Mouse (Mus musculus): ENCODE data around the gene Efemp2. TPM values are rescaled to one million over a fixed set of nuclear protein-coding genes. Genes with fewer than 3 reads are reported as not detected.
A peak's percentile ranks its signal among the peaks of the same experiment; 100 is the strongest.

Efemp2 gene
- polyA plus RNA-seq, 2 experiments from 2014 or later: 1.5 to 1.9 TPM

DNA sequence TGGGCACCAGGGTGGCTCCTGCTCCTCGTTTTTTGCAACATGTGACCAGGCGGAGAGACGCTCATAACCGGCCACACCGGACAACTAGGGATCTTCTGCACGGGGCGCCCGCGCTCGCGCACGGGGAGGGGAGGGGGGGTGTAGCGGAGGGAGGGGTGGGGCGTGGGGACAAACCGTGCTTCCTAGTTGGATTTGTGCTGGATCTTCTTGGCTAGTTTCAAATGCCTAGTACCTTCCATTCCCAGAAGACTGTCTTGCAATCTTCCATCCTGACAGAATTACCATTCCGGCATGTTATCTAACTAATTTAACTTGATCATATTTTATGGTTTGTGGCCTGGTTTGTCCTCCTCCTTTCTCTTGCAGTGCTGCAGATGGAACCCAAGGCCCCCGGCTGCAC is 29.9 kb downstream of the Efemp2 start, which contains the start of gene 1700020D05Rik:
Gene 1700020D05Rik (minus strand): TSS at position 101 of the 400 bp plus-strand sequence.
- no peak for ATAC-seq

DNA sequence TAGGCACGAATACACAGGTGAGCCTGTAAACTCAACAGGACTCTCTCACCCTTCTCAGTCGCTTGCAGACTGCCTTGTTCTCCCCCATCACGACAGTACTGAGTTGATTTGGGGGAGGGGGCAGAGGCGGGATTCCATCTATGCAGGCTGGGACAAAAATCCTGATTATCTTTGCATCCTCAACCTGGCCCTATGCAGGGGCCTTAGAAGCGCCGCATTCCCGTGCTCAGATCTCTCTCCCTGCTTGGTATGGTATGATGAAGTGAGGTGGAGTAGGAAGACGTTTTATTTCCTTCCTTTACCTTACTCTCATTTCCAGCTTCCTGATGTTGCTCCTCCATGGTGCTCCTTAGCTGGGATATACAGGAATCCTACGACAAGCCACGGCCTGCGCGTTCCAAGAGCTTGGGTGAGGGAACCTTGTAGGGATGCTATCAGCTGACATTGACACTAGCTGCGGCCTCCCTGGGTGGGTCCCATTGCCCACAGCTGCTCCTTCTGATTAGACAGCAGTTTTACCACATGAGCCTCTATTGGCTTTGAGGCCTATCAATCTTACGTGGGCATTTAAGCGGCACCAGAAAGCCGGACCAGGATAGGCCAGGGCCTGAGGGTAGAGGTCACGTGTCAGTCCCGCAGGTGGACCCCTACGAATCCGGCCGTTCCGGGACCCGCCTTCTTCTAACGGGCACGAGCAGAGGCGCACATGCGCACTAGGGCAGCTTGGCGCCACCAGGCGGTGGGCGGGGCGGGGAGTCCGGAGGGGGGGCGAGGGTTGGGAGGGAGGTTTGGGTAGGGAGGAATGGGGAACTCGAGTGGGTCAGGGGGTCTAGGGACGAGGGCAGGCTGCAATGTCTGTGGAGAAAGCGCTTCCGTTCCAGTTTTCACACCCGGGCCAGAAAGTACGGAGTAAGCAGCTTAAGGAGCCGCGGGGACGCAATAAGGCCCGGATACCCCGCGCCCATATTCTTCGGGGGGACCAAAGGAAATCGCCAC is 36.6 kb downstream of the Efemp2 start, which contains the start of gene Snx32:
Gene Snx32 (minus strand): TSS at position 508 of the 996 bp plus-strand sequence.
- peak; percentile 97 for ATAC-seq

GRCm38 (mm10) chr19:5511074-5511632 is 37.4 kb downstream of the Efemp2 start:
- no peak for ATAC-seq

- no peak for ATAC-seq
Observed at GRCm38 (mm10) chr19:5512091-5513004, 38.6 kb downstream of the Efemp2 start.

GRCm38 (mm10) chr19:5513005-5513349 is 39.2 kb downstream of the Efemp2 start:
- ATAC-seq: no peak

GRCm38 (mm10) chr19:5515840-5516777 is 42.4 kb downstream of the Efemp2 start:
- no peak for ATAC-seq

DNA sequence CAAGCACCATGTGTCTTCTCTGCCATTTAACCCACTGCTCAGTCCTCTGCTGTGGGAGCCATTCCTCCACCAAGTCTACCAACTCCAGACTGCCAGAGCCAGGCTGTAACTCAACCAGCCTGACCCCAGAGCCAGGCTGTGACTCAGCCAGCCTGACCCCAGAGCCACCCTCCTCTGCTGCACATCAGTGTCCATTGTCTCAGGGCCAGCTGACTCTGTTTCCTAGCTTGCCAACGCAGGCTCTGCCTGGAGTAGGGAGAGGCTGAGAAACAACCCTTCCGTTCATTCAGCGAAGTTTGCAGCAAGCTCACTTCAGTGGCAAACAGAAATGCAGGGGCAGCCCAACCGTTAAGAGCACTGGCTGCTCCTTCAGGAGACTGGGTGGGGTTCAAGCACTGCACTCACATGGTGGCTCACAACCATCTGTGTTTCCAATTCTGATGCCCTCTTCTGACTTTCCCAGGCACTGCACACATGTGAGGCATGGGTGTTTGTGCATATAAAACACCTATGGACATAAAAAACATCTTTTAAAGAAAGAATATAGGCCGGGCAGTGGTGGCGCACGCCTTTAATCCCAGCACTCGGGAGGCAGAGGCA is 43.3 kb downstream of the Efemp2 start:
- no peak for ATAC-seq

- no peak for ATAC-seq
Observed at GRCm38 (mm10) chr19:5518721-5519120, 45.0 kb downstream of the Efemp2 start.

DNA sequence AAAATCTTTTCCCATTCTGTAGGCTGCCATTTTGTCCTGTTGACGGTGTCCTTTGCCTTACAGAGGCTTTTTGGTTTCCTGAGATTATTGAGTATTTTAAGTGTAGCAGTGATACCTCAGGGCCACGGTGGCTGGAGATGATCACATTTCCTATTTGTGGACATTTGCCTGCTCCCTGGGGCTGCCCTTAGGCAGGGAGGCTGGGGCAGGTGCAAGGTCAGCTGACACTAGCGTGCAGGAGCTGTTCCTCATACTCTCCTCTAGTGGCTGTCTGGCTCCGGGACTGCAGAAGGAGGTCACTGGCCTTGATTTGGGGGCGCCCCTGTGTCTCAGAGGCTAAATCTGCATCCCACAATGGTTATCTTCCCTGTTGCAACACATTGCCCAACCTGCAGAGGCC is 51.5 kb downstream of the Efemp2 start:
- ATAC-seq: no peak

DNA sequence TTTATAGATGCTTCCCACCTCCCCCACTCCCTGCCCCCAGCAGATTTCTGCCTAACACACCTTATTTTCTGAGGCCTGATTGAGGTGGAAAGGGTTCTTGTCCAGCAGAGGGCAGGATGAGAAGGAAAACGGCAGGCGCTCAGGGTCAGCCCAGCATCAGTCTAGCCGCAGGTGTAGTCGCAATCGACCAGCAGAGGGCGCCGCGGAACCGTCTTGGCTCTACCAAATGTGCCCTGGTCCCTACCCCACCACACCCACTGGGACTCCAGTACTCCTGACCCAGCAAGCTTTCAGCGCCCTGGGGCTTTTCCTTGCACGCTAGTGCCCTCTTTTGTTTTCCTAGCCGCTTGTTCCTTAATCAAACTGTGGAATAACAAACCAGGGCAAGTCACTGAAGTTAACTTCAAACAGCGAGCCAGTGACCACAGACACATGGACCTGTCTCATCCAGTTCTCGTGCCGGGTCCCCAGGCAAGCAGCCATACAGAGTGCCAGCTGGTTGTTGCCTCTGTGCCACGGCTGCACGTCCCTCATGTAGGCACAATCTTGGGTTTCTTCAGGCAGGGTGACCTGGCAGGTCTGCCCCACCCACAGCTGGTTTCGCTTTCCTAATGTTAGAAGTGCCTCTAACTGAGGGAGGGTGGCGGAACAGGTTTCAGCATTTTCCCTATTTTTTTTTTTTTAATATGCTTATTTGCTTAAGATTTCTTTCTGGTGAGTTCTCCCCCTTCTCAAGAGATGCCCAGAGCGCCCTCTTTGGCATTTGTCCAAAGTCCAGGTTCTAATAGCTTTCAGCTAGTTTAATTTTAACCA is 55.8 kb downstream of the Efemp2 start:
- peak; percentile 53 for ATAC-seq

GRCm38 (mm10) chr19:5530138-5530524 is 56.4 kb downstream of the Efemp2 start:
- no peak for ATAC-seq

Other genes with a start within 250 kb of the Efemp2 start
- gene Pacs1, start 200.8 kb upstream of the Efemp2 start, polyA plus RNA-seq (2017; shearing (Covaris generic)): 10 to 100 TPM; 15.7 to 16.3 TPM
- 100 to 1,000 TPM; 299 to 359 TPM for gene Sf3b2, start 178.5 kb upstream of the Efemp2 start, polyA plus RNA-seq (2017; shearing (Covaris generic))
- gene Gal3st3, start 175.6 kb upstream of the Efemp2 start, polyA plus RNA-seq (2017; shearing (Covaris generic)): under 1 TPM in 1 of 2 experiments, not detected in 1; 0.13 TPM
- gene Catsper1, start 138.2 kb upstream of the Efemp2 start, polyA plus RNA-seq (2017; shearing (Covaris generic)): not detected
- gene Cst6, start 124.4 kb upstream of the Efemp2 start, polyA plus RNA-seq (2017; shearing (Covaris generic)): 1 to 10 TPM; 7.8 to 7.9 TPM
- 10 to 100 TPM; 43.7 to 51.9 TPM for gene Eif1ad, start 107.2 kb upstream of the Efemp2 start, polyA plus RNA-seq (2017; shearing (Covaris generic))
- gene Banf1, start 106.8 kb upstream of the Efemp2 start, polyA plus RNA-seq (2017; shearing (Covaris generic)): 100 to 1,000 TPM; 291 to 328 TPM
- gene Sart1, start 85.3 kb upstream of the Efemp2 start, polyA plus RNA-seq (2017; shearing (Covaris generic)): 10 to 100 TPM; 16.7 to 34.3 TPM
- not detected for gene Tsga10ip, start 71.4 kb upstream of the Efemp2 start, polyA plus RNA-seq (2017; shearing (Covaris generic))
- 10 to 100 TPM; 50.3 to 53.6 TPM for gene Drap1, start 49.0 kb upstream of the Efemp2 start, polyA plus RNA-seq (2017; shearing (Covaris generic))
- gene AI837181, start 48.8 kb upstream of the Efemp2 start, polyA plus RNA-seq (2017; shearing (Covaris generic)): 10 to 100 TPM; 17.6 to 18.6 TPM
- gene Fosl1, start 26.4 kb upstream of the Efemp2 start, polyA plus RNA-seq (2017; shearing (Covaris generic)): not detected
- 1 to 10 TPM; 1.1 to 1.2 TPM for gene Ccdc85b, start 16.1 kb upstream of the Efemp2 start, polyA plus RNA-seq (2017; shearing (Covaris generic))
- gene Fibp, start 13.3 kb upstream of the Efemp2 start, polyA plus RNA-seq (2017; shearing (Covaris generic)): 10 to 100 TPM; 65.0 to 84.0 TPM
- 100 to 1,000 TPM; 175 to 215 TPM for gene Ctsw, start 5.4 kb upstream of the Efemp2 start, polyA plus RNA-seq (2017; shearing (Covaris generic))
- gene Mus81, start 14.4 kb downstream of the Efemp2 start, polyA plus RNA-seq (2017; shearing (Covaris generic)): 10 to 100 TPM; 34.3 to 39.7 TPM
- 1,000 to 10,000 TPM; 2,749 to 2,812 TPM for gene Cfl1, start 16.5 kb downstream of the Efemp2 start, polyA plus RNA-seq (2017; shearing (Covaris generic))
- gene 1700020D05Rik, start 29.8 kb downstream of the Efemp2 start, polyA plus RNA-seq (2017; shearing (Covaris generic)): under 1 TPM; 0.33 to 0.51 TPM
- gene Snx32, start 36.6 kb downstream of the Efemp2 start, polyA plus RNA-seq (2017; shearing (Covaris generic)): 10 to 100 TPM; 16.3 to 18.4 TPM
- not detected for gene Ovol1, start 86.7 kb downstream of the Efemp2 start, polyA plus RNA-seq (2017; shearing (Covaris generic))
- 1 to 10 TPM; 5.1 to 8.6 TPM for gene Ap5b1, start 94.1 kb downstream of the Efemp2 start, polyA plus RNA-seq (2017; shearing (Covaris generic))
- 10 to 100 TPM; 65.1 to 70.2 TPM for gene Rnaseh2c, start 127.9 kb downstream of the Efemp2 start, polyA plus RNA-seq (2017; shearing (Covaris generic))
- gene Kat5, start 136.3 kb downstream of the Efemp2 start, polyA plus RNA-seq (2017; shearing (Covaris generic)): 10 to 100 TPM; 21.9 to 37.3 TPM
- 100 to 1,000 TPM in 1 of 2 experiments, 10 to 100 TPM in 1; 96.1 to 107 TPM for gene Rela, start 163.5 kb downstream of the Efemp2 start, polyA plus RNA-seq (2017; shearing (Covaris generic))
- 10 to 100 TPM; 22.3 to 22.4 TPM for gene Sipa1, start 189.8 kb downstream of the Efemp2 start, polyA plus RNA-seq (2017; shearing (Covaris generic))
- gene Map3k11, start 214.8 kb downstream of the Efemp2 start, polyA plus RNA-seq (2017; shearing (Covaris generic)): 1 to 10 TPM; 7.8 to 9.2 TPM
- 10 to 100 TPM; 20.6 to 21.7 TPM for gene Pcnx3, start 215.0 kb downstream of the Efemp2 start, polyA plus RNA-seq (2017; shearing (Covaris generic))
- 1 to 10 TPM; 1.5 to 2.8 TPM for gene Kcnk7, start 230.4 kb downstream of the Efemp2 start, polyA plus RNA-seq (2017; shearing (Covaris generic))

Measured in activated CD4-positive, CD25-positive, alpha-beta regulatory T cell, adult 4 months (primary cell).